Mouse (Mus musculus): ENCODE data around the gene Zfp292. TPM values are rescaled to one million over a fixed set of nuclear protein-coding genes. Genes with fewer than 3 reads are reported as not detected.
A peak's percentile ranks its signal among the peaks of the same experiment; 100 is the strongest.

Zfp292 gene
- total and polyA plus RNA-seq, 3 experiments: 9.5 to 13.6 (median 11.4) TPM

GRCm38 (mm10) chr4:34823901-34824300 lies 58.9 kb downstream of the Zfp292 start:
- dilution Hi-C loops (cut with MboI; ENCODE audit: extremely low pct_ligation_motif_present, extremely low pct_unique_long_range_greater_than_20kb, low sequenced_read_pairs): no loop called here
- no peaks in the 10 kb centered on the region for H3K27me3 ChIP-seq (replicated peaks)
- H3K27ac ChIP-seq (ENCODE audit: insufficient read depth, low read depth): no peak overlapping the region
- no peak overlapping the region for H3K4me2 ChIP-seq (ENCODE audit: insufficient read depth, low read depth, poor library complexity, severe bottlenecking)
- no peak overlapping the region for H3K4me3 ChIP-seq (replicated peaks in 1 of 3; ENCODE audit: low read depth in 2 of 3, low read length in 2 of 3, poor library complexity in 1 of 3)
- no peak overlapping the region for H3K9ac ChIP-seq (ENCODE audit: insufficient read depth, low read depth)
- in situ Hi-C loops (cut with MboI; ENCODE audit: low pct_ligation_motif_present, low pct_unique_long_range_greater_than_20kb, low sequenced_read_pairs): no loop called here
- H3K4me1 ChIP-seq (ENCODE audit: control insufficient read depth in 1 of 2, insufficient read depth in 2 of 2): peaks cover 0 to under 1% of the 10 kb centered on the region in 2 experiments; a peak in 1 of 4 replicates
- H3K79me2 ChIP-seq (replicated peaks; ENCODE audit: control insufficient read depth, extremely low read depth, insufficient read depth, poor library complexity, severe bottlenecking): no peaks in the 10 kb centered on the region; the same call in 1 of the 2 replicates
- no peaks in the 10 kb centered on the region for H3K9me3 ChIP-seq (replicated peaks; ENCODE audit: low read length)
- DNase-seq (ENCODE audit: extremely low read depth): no peak
- TF ChIP-seq ZMIZ1 (IDR thresholded peaks at IDR 0.05; ENCODE audit: low read depth, low read length): no peak
- no peak for TF ChIP-seq SIN3A (IDR thresholded peaks at IDR 0.05; ENCODE audit: low read length)
- TF ChIP-seq KAT2A (IDR thresholded peaks at IDR 0.05; ENCODE audit: insufficient replicate concordance, low read length): no peak
- H3K36me3 ChIP-seq (replicated peaks in 1 of 2; ENCODE audit: control insufficient read depth in 1 of 2, insufficient read depth in 1 of 2, low read length in 1 of 2): peaks cover 7 to 30% of the 10 kb centered on the region in 2 experiments

- DNase-seq (ENCODE audit: extremely low read depth): peak; percentile 29
- peaks cover 15 to 44% of the 10 kb centered on the region in 2 experiments for H3K36me3 ChIP-seq (replicated peaks in 1 of 2; ENCODE audit: control insufficient read depth in 1 of 2, insufficient read depth in 1 of 2, low read length in 1 of 2)
- peaks cover 0 to 2% of the 10 kb centered on the region in 2 experiments; a peak in 1 of 4 replicates for H3K4me1 ChIP-seq (ENCODE audit: control insufficient read depth in 1 of 2, insufficient read depth in 2 of 2)
- no peak overlapping the region for H3K4me2 ChIP-seq (ENCODE audit: insufficient read depth, low read depth, poor library complexity, severe bottlenecking)
- H3K9me3 ChIP-seq (replicated peaks; ENCODE audit: low read length): no peaks in the 10 kb centered on the region
- no peak overlapping the region for H3K4me3 ChIP-seq (replicated peaks in 1 of 3; ENCODE audit: low read depth in 2 of 3, low read length in 2 of 3, poor library complexity in 1 of 3)
- in situ Hi-C loops (cut with MboI; ENCODE audit: low pct_ligation_motif_present, low pct_unique_long_range_greater_than_20kb, low sequenced_read_pairs) (no loop called here), dilution Hi-C loops (cut with MboI; ENCODE audit: extremely low pct_ligation_motif_present, extremely low pct_unique_long_range_greater_than_20kb, low sequenced_read_pairs) (no loop called here)
- H3K27me3 ChIP-seq (replicated peaks): no peaks in the 10 kb centered on the region
- no peak overlapping the region for H3K9ac ChIP-seq (ENCODE audit: insufficient read depth, low read depth)
- H3K79me2 ChIP-seq (replicated peaks; ENCODE audit: control insufficient read depth, extremely low read depth, insufficient read depth, poor library complexity, severe bottlenecking): no peaks in the 10 kb centered on the region; the same call in none of the 2 replicates
- no peak overlapping the region for H3K27ac ChIP-seq (ENCODE audit: insufficient read depth, low read depth)
- TF ChIP-seq ETS1 (conservative IDR thresholded peaks at IDR 0.05; ENCODE audit: low read depth, low read length) (peak; percentile 33; the same call in 1 of the 2 replicates), E2F4 (IDR thresholded peaks at IDR 0.05; ENCODE audit: insufficient replicate concordance, low read depth, low read length) (no peak), EP300 (IDR thresholded peaks at IDR 0.05; ENCODE audit: low read length) (peak; percentile 60; the same call in 1 of the 2 replicates), JUN (IDR thresholded peaks at IDR 0.05; ENCODE audit: insufficient read depth, low read depth, low read length) (no peak), ZKSCAN1 (IDR thresholded peaks at IDR 0.05; ENCODE audit: borderline replicate concordance, low read depth, low read length) (no peak), RCOR1 (conservative IDR thresholded peaks at IDR 0.05; ENCODE audit: low read depth, low read length) (no peak), NELFE (IDR thresholded peaks at IDR 0.05; ENCODE audit: low read depth, low read length) (no peak), MEF2A (IDR thresholded peaks at IDR 0.05; ENCODE audit: borderline replicate concordance, low read depth, low read length) (0 out of 2 replicates have a peak, but pooled peaks have one; percentile 19), UBTF (IDR thresholded peaks at IDR 0.05; ENCODE audit: low read depth, low read length) (no peak), USF2 (conservative IDR thresholded peaks at IDR 0.05; ENCODE audit: low read depth, low read length) (no peak), TBP (conservative IDR thresholded peaks at IDR 0.05; ENCODE audit: low read depth, low read length) (no peak), CHD2 (IDR thresholded peaks at IDR 0.05; ENCODE audit: low read length) (no peak), ZC3H11A (IDR thresholded peaks at IDR 0.05; ENCODE audit: low read depth, low read length) (no peak), HCFC1 (IDR thresholded peaks at IDR 0.05; ENCODE audit: low read depth, low read length) (no peak), MYC (IDR thresholded peaks at IDR 0.05; ENCODE audit: low read depth, low read length) (no peak), POLR2AphosphoS2 (IDR thresholded peaks at IDR 0.05; ENCODE audit: low read depth, low read length) (no peak), MAX (IDR thresholded peaks at IDR 0.05; ENCODE audit: low read length) (no peak), POLR2A (IDR thresholded peaks at IDR 0.05; ENCODE audit: low read depth, low read length) (no peak), USF1 (IDR thresholded peaks at IDR 0.05; ENCODE audit: low read depth, low read length) (no peak), NRF1 (IDR thresholded peaks at IDR 0.05; ENCODE audit: low read depth, low read length) (no peak), SIN3A (IDR thresholded peaks at IDR 0.05; ENCODE audit: low read length) (no peak), MAFK (IDR thresholded peaks at IDR 0.05; ENCODE audit: insufficient replicate concordance, low read length) (no peak), ELF1 (IDR thresholded peaks at IDR 0.05; ENCODE audit: low read depth, low read length) (no peak), MAZ (IDR thresholded peaks at IDR 0.05; ENCODE audit: low read depth, low read length) (no peak), CTCF (conservative IDR thresholded peaks at IDR 0.05 in 1 of 2, IDR thresholded peaks at IDR 0.05 in 1 of 2; ENCODE audit: low read depth in 2 of 2, low read length in 2 of 2) (no peak), RAD21 (IDR thresholded peaks at IDR 0.05; ENCODE audit: low read depth, low read length) (no peak), ZMIZ1 (IDR thresholded peaks at IDR 0.05; ENCODE audit: low read depth, low read length) (no peak), PAX5 (IDR thresholded peaks at IDR 0.05; ENCODE audit: low read length) (no peak), JUND (conservative IDR thresholded peaks at IDR 0.05; ENCODE audit: low read depth, low read length) (peak; percentile 50; the same call in 1 of the 2 replicates), MXI1 (IDR thresholded peaks at IDR 0.05; ENCODE audit: low read depth, low read length) (no peak), SMC3 (IDR thresholded peaks at IDR 0.05; ENCODE audit: low read depth, low read length) (no peak), IRF4 (IDR thresholded peaks at IDR 0.05; ENCODE audit: low read depth, low read length) (peak; percentile 59; the same call in 1 of the 2 replicates), TCF12 (IDR thresholded peaks at IDR 0.05; ENCODE audit: low read depth, low read length) (no peak)
These were observed 62.9 kb downstream of the Zfp292 start for GRCm38 (mm10) chr4:34819904-34820303.
